Mouse (Mus musculus) ES-Bruce4 (cell line): ENCODE results near the gene Galnt18. TPM values are rescaled to one million over a fixed set of nuclear protein-coding genes. Genes with fewer than 3 reads are reported as not detected.

Source experiments
- H3K27ac ChIP-seq: 2 replicates; pipeline ENCODE4 v1.5.1; 2012; ENCODE audit warnings: low read length, inconsistent platforms; ENCODE audit not compliant: insufficient read depth
- H3K27me3 ChIP-seq: 2 replicates; pipeline ENCODE4 v1.6.1; 2012; ENCODE audit warnings: mild to moderate bottlenecking, low read length, inconsistent platforms; ENCODE audit not compliant: control insufficient read depth, poor library complexity, insufficient read depth, severe bottlenecking
- H3K36me3 ChIP-seq: 2 replicates; pipeline ENCODE4 v1.6.1; 2012; ENCODE audit warnings: inconsistent platforms, mild to moderate bottlenecking, low read length, moderate library complexity; ENCODE audit not compliant: control insufficient read depth, poor library complexity, insufficient read depth, severe bottlenecking
- H3K4me1 ChIP-seq: one replicate; pipeline ENCODE4 v1.8.1; 2011; ENCODE audit warnings: low read length; ENCODE audit not compliant: control insufficient read depth, insufficient read depth
- H3K4me3 ChIP-seq: 2 replicates; pipeline ENCODE4 v1.5.1; 2011; ENCODE audit warnings: low read depth, mild to moderate bottlenecking, low read length
- H3K9ac ChIP-seq: 2 replicates; pipeline ENCODE4 v1.6.1; 2012; ENCODE audit warnings: low read depth, mild to moderate bottlenecking, inconsistent platforms; ENCODE audit not compliant: poor library complexity, severe bottlenecking
- H3K9me3 ChIP-seq: replicated peaks from 2 replicates; pipeline ENCODE4 v1.6.1; 2012; ENCODE audit warnings: mild to moderate bottlenecking, low read length, inconsistent platforms; ENCODE audit not compliant: control insufficient read depth, poor library complexity, insufficient read depth, severe bottlenecking
- CTCF ChIP-seq: IDR thresholded peaks from one replicate; pipeline ENCODE4 v1.8.1; 2011; ENCODE audit warnings: low read depth, low read length
- EP300 ChIP-seq: IDR thresholded peaks from 2 replicates; pipeline ENCODE4 v1.6.1; 2011; ENCODE audit warnings: low read depth, low read length; ENCODE audit not compliant: insufficient read depth
- POLR2A ChIP-seq: IDR thresholded peaks from one replicate; pipeline ENCODE4 v1.8.1; 2011; ENCODE audit warnings: low read length; ENCODE audit not compliant: insufficient read depth
- polyA plus RNA-seq: library from polyadenylated mRNA; stranded (reverse); fragments of >200 nt; gene quantifications from 2 replicates; pipeline ENCODE4 v1.2.4, GENCODE M21; 2011; ENCODE audit warnings: low read depth; ENCODE audit not compliant: missing spikeins, insufficient read depth, insufficient read length

Galnt18 gene
- polyA plus RNA-seq, 1 experiment, result 2.6 TPM

DNA sequence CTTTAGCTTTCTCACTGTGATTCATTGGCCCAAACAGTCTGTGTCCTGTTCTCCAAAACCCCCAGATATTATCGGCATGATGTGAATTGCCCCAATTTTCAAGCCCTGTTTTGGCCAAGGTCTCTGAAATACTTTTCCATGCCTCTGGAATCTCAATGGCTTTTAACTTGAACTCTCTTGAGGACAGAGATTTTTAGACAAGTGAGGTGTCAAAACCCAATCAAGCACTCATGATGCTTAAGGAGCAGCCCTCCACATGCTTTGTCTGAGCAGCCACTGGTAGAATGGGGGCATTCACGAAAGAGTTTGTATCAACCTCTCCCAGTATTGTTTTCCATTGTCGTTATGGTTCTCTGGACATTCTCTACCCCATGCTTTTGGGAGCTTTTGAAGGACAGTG is 9.2 kb downstream of the Galnt18 start:
- no peak for TF ChIP-seq CTCF
- TF ChIP-seq EP300, result no peak
- TF ChIP-seq POLR2A, result no peak
- Histone ChIP-seq H3K36me3 (no peaks in the 10 kb centered on the region), H3K4me1 (no peaks in the 10 kb centered on the region), H3K27ac (no peak overlapping the region), H3K9me3 (no peaks in the 10 kb centered on the region), H3K27me3 (no peaks in the 10 kb centered on the region), H3K9ac (no peak overlapping the region), H3K4me3 (no peak overlapping the region)

DNA sequence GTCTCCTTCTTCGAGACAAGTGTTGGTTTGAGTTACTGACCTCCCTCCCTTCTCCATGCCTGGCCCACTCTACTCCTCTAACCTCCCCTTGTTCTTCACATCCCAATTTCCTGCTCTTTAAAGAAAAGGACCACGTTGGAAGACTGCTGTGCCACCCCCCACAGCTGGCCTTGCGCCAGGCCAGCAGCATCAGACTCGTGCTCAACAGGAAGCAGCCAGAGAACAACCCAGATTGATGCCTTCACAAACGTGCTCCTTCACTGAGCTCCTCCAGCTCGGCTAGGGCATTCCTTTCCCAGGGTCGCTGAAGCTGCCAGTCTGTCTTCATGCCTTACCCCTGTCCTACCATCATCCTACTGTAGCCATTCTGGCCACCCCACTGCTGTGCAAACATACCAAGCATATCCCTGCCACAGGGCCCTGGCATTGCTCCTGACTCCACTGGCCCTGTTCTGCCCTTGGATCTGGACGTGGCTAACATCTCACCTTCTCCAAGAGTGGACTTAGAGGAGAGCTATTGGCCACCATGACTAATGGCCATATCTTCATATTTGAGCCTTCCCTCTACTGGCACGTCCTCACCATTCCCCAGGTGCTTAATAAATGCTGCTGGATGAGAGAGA is 13.5 kb downstream of the Galnt18 start:
- Histone ChIP-seq H3K4me3 (no peak overlapping the region), H3K9me3 (no peaks in the 10 kb centered on the region), H3K36me3 (no peaks in the 10 kb centered on the region), H3K27ac (no peak overlapping the region), H3K4me1 (no peaks in the 10 kb centered on the region), H3K9ac (no peak overlapping the region), H3K27me3 (no peaks in the 10 kb centered on the region)
- no peak for TF ChIP-seq CTCF
- no peak for TF ChIP-seq EP300
- no peak for TF ChIP-seq POLR2A

DNA sequence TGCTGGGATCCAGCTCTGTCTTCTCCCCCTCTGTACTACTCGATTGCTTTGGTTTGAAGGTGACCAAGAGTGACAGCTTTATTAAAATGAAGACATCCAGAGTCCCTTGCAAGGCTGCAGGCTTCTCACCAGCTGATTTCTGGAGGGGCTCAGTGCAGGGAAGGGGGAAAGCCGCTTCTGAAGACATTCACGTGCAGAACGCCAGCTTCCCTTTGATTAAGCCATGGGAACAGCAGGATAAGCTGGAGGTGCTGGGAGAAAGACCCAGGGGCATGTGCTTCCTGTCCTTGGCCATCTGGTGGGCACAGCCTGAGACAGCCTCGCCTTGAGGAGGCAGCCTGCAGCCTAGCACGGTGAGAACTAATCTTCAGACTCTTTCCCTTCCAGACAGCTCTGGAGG is 17.0 kb downstream of the Galnt18 start:
- Histone ChIP-seq H3K36me3 (no peaks in the 10 kb centered on the region), H3K9me3 (no peaks in the 10 kb centered on the region), H3K9ac (no peak overlapping the region), H3K27ac (no peak overlapping the region), H3K4me1 (no peaks in the 10 kb centered on the region), H3K27me3 (no peaks in the 10 kb centered on the region), H3K4me3 (no peak overlapping the region)
- TF ChIP-seq CTCF (no peak), POLR2A (no peak), EP300 (no peak)

DNA sequence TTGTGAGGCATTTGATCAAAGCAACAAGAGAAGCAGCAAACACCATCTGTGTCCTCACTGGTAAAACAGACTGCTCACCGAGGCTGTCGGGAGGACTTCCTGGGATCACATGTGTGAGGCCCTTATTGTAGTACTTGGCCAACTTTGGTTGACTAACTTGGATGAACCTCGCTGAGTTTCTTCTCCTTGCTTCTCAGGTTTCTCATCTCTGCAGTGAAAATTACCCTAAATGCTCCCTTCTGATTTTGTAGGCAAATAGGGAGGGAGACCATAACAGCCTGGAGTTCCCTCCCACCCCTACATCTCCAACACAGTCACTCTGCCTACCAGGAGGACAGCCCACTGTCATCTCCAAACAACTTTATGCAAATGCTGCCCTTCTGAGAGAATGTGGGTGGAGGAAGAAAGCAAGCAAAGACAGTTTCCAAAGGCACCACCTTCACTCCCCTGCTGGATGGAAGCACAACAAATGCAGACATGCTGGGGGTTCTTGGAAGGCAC is 31.2 kb downstream of the Galnt18 start:
- no peaks in the 10 kb centered on the region for H3K36me3 ChIP-seq
- H3K9me3 ChIP-seq, result no peaks in the 10 kb centered on the region
- H3K9ac ChIP-seq, result no peak overlapping the region
- no peak overlapping the region for H3K4me3 ChIP-seq
- no peaks in the 10 kb centered on the region for H3K4me1 ChIP-seq
- TF ChIP-seq POLR2A (no peak), EP300 (no peak), CTCF (no peak)
- H3K27ac ChIP-seq, result no peak overlapping the region
- no peaks in the 10 kb centered on the region for H3K27me3 ChIP-seq

DNA sequence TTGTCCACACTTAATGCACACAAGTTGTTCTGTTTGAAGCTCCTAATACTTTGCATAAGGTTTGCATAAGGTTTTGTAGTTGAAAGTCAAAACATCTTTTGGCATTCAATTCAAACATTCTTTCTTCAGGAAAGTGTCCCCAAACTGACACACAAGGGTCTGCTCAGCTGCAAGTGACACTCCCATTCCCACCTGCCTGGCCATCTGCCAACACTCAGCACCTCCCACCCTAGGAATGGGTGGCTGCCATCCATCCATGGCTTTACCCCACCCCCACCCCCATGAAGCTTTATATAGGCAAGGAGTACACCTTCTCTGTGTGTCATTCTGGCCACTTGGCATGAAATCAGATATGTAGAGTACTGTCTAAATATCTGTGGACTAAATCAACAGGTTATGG is 35.0 kb downstream of the Galnt18 start:
- Histone ChIP-seq H3K27me3 (no peaks in the 10 kb centered on the region), H3K27ac (no peak overlapping the region), H3K9me3 (no peaks in the 10 kb centered on the region), H3K9ac (no peak overlapping the region), H3K36me3 (no peaks in the 10 kb centered on the region), H3K4me3 (no peak overlapping the region), H3K4me1 (no peaks in the 10 kb centered on the region)
- TF ChIP-seq EP300 (peak; percentile 85), POLR2A (no peak)

DNA sequence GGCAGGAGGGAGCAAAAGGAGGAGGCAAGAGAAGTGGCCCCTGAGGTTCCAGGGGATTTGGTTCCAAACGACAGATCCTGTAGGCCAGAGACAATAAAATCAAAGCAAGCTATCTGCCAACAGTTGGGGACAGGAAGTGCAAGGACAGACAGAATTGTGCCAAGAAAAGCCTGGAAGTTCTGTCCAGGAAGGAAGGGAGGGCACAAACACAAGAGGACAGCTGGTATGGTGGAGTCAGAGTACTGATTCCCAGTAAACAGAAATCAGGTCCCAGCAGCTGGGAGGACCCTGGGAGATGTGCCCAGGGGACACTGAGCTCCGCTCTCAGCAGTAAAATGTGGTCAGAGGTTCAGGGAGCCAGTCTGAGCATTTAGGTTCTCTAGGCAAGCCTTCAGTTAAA is 38.2 kb downstream of the Galnt18 start:
- no peaks in the 10 kb centered on the region for H3K4me1 ChIP-seq
- H3K9me3 ChIP-seq, result no peaks in the 10 kb centered on the region
- no peak overlapping the region for H3K4me3 ChIP-seq
- no peaks in the 10 kb centered on the region for H3K36me3 ChIP-seq
- H3K27ac ChIP-seq, result no peak overlapping the region
- TF ChIP-seq POLR2A (no peak), EP300 (no peak), CTCF (no peak)
- H3K27me3 ChIP-seq, result no peaks in the 10 kb centered on the region
- H3K9ac ChIP-seq, result no peak overlapping the region
